Mouse (Mus musculus): ENCODE data around the gene Terf2ip.
A peak's percentile ranks its signal among the peaks of the same experiment; 100 is the strongest.

Terf2ip gene

DNA sequence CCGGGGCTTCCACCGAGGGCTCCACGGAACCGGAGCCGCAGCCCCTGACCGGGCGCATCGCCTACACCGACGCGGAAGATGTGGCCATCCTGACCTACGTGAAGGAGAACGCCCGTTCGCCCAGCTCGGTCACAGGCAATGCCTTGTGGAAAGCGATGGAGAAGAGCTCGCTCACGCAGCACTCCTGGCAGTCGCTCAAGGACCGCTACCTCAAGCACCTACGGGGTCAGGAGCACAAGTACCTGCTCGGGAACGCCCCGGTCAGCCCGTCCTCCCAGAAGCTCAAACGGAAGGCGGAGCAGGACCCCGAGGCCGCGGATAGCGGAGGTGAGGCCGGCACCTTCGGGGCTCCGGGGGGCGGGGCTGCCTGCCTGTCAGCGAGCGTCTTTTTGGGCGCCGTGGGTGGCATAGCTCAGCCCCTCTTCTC lies 631 bp downstream of the Terf2ip start:
- peak; percentile 13 for DNase-seq (ENCODE audit: low spot score)

DNA sequence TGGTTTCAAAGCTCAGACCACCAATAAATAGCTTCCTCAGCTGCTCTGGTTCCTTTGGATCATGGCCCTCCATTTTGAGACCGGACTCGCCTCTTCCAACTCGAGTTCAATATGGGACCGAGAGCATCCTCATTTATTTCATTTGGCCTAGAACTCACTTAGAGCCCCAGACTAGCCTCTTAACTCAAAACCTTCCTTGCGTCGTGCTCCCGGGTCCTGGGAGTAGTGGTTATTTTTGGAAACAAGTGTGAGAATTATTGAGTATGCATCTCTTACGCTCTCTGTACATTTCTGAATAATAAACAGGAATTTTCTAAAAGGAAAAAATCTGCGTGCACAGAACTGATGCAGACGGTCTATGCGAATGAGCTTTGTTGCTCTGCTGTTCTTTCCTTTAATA lies 3.7 kb downstream of the Terf2ip start, which contains the start of gene Gm6793:
TSS of gene Gm6793 (minus strand) at position 101 of the 400 bp plus-strand sequence.
- DNase-seq (ENCODE audit: low spot score): no peak

DNA sequence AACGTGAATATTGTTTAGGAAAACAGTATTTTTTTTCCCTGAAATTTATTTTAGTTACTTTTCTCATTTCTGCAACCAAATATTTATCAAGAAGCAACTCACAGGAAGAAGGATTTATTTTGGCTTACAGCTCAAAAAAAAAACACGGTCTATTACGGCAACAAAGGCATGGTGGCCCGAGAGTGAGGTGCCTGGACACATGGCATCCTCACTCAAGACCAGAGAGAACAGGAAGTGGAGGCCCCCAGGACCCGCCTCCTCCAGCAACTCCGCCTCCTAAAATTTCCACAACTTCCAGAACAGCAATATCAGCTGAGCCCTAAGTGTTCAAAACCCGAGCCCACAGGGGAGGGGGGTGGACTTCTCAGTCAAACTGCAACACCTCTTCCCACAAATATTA lies 18.3 kb downstream of the Terf2ip start:
- no peak for DNase-seq (ENCODE audit: low spot score)

DNA sequence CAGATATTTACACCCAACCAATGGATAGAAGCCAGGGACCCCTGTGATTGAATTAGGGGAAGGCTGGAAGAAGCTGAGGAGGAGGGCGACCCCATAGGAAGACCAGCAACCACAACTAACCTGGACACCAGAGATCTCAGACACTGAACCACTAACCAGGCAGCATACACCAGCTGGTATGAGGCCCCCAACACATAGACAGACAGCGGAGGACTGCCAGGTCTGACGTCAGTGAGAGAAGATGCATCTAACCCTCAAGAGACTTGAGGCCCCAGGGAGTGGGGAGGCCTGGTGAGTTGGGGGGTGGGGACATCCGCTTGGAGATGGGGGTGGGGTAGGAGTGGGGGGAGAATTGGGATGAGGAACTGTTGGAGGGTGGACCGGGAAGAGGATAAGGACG lies 19.5 kb downstream of the Terf2ip start:
- no peak for DNase-seq (ENCODE audit: low spot score)

DNA sequence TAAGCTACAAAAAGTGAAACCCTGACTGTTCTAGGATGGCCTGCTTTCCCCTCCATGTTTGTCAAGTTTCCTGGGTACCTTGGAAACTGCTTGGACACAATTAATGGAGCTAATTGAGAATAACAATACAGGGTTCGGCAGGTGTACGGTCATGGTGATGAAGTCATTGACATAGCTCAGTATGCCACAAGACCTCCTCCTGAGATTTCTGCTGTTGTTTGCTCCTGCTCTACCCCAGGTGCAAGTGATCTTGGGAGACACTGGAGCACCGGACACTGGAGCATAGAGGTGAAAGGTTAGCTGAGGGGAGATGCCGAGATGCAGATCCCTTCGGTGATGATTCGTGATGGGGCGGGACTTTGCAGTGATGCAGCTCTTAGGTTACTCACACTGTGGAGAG lies 21.9 kb downstream of the Terf2ip start:
- DNase-seq (ENCODE audit: low spot score): no peak

DNA sequence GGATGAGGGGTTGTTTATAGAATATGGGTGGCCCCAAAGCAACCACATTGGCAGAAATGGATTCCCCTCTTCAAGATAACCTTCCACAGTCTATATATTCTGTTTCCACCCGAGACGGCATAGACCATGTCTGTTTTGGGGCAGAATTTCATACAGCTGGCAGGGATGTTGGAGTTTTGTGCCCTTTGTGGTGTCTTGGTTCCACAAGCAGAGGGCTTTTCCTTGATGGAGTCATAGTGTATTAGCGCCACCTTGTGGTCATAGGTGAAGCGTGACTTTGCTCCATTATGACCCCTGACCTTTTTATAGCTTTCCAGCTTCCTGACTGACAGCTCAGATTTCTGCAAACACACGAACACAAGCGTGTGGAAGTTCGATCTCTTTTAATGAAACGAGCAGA lies 23.4 kb downstream of the Terf2ip start:
- DNase-seq (ENCODE audit: low spot score): no peak

DNA sequence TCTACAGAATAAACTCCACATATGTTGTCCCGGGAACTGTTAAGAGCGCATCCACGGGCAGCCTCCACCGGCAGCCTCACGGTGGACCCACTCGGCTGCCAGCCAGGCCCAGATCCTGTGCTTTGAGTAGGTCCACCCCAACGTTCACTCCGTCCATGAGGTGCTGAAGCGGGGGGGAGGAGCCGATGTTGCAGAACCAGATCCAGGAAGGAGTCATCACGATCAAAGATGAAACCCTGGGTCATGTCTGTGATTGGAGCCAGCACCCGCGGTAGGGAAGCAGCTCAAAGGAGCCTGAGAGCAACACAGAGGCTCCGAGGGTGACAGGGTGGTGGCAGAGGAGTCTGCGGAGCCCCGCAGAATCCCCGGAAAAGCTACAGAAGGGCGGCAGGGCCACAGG lies 26.3 kb downstream of the Terf2ip start:
- no peak for DNase-seq (ENCODE audit: low spot score)

DNA sequence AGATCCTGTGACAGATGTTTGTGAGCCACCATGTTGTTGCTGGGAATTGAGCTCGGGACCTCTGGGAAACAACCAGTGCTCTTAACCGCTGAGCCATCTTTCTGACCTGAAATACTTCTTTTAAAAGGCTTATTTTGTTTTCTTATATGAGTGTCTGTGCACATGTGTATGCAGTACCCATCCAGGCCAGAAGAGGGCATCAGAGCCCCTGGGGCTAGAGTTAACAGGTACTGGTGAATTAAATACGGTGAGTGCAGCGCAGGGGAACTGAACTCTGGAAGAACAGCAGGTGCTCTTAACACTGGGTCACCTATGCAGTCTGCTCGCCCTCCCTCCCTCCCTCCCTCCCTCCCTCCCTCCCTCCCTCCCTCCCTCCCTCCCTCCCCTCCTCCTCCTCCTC lies 34.0 kb downstream of the Terf2ip start:
- DNase-seq (ENCODE audit: low spot score): no peak

DNA sequence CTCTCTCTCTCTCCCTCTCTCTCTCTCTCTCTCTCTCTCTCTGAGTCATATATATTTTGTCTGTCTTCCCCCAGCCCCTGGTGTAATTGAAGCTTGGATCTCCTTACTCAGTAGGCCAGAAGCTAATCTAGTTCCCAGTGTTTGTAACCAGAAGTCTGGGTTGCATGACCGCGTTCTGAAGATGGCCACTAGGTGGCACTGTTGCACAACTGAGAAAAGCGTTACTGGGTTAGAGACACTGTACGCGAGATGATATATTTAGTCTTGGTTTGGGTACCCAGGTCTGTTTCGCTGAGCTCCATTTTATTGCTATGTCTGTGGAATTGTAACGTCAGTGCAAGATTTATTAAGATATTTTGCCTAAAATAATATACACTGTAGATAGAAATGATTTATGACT lies 34.7 kb downstream of the Terf2ip start:
- DNase-seq (ENCODE audit: low spot score): peak; percentile 64

DNA sequence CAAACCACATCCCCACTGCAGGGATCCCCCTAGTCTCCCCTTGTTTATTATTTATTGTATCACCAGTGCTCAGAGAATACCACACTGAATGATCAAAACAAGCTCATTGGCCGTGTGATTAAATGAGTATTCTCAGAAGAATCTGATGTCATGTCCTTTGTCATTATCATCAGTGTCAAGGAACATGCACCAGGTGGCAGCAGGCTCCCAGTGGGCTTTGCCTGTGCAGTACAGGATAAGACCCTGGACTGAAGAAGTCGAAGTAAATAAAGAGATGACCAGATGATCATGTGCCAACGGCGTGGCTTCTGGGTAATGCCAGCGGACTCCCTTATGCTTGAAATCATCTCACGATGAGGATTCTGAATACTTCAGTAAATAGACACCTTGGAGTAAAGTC lies 37.1 kb downstream of the Terf2ip start:
- DNase-seq (ENCODE audit: low spot score): no peak

DNA sequence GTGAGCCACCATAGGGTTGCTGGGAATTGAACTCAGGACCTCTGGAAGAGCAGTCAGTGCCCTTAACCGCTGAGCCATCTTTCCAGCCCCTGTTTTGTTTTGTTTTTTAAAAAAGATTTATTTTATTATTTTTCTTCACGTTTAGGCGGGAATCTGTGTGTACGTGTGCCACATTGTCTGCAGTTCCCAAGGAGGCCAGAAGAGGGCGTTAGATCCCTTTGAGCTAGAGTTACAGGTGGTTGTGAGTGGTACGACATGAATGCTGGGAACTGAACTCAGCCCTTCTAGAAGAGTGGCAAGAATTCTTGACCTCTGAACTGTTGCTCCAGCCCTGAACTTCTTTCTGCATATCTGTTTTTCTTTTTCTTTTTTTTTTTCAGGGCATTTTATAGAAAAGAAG lies 38.8 kb downstream of the Terf2ip start:
- no peak for DNase-seq (ENCODE audit: low spot score)

DNA sequence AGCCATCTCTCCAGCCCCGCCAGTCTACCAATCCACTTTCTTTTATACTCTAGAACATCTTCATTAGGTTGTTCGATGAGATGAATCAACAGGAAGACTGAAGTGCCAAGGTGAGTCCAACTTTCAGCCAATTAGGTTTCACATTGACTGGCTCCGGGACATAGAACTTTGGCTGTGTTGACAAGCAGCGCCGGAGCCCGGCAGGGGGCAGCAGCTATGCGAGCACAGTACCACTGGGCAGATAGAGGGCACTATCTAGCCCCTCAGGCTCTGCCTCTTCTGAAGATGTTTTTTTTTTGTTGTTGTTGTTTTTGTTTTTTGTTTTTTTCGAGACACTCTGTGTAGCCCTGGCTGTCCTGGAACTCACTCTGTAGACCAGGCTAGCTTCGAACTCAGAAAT lies 40.3 kb downstream of the Terf2ip start:
- DNase-seq (ENCODE audit: low spot score): no peak

DNA sequence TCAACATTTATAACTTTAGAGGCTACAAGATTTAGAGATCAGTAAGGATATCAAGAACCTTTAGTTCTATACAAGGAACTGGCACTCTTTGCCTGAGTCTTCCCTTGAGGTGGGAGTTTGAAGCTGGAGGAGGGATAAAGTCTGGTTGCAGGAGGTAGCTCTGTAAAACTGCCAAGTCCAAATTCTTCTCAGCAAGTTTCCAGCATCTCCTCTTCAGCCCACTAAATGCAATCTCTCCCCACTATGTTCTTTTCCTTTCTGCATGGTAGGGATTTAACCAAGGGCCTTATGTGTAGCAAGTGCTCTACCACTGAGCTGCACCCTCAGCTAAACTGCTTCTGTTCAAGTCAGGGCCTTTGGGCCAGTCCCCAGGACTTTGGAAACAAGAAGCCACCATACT lies 43.3 kb downstream of the Terf2ip start:
- DNase-seq (ENCODE audit: low spot score): no peak

DNA sequence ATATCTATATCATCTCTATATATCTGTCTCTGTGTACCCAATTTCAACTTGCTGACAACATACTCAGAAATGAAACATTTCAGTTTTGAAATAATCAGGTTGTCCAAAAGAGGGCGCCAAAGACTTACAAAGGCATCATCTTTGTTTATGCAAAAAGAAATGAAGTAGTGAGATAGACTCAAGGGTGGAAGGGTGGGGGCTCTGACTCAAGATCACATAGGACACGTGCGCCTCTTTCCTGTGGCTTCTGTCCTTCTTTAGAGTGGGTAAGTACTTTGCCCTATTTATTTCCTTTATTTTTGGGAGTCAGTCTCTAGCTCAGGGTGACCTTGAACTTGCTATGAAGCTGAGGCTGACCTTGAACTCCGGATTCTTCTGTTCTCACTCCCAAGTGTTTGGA lies 50.2 kb downstream of the Terf2ip start:
- DNase-seq (ENCODE audit: low spot score): no peak
